Mouse (Mus musculus) MEL (cell line): Measurements from ENCODE around the gene Wdr77.

Source experiments
- CTCF ChIP-seq, 3 experiments: IDR thresholded peaks in 2 of 3; conservative IDR thresholded peaks in 1 of 3; 2 replicates each; pipeline ENCODE4 v1.5.1; 2011 to 2012; ENCODE audit warnings: low read length in 3 of 3, low read depth in 2 of 3, mild to moderate bottlenecking in 2 of 3, improper control_type of control experiment in 1 of 3, inconsistent platforms in 1 of 3, mixed read lengths in 1 of 3, moderate library complexity in 1 of 3; ENCODE audit not compliant: control insufficient read depth in 1 of 3, insufficient read depth in 1 of 3, poor library complexity in 1 of 3, severe bottlenecking in 1 of 3
- EP300 ChIP-seq, 2 experiments: IDR thresholded peaks; 2 replicates each; pipeline ENCODE4 v1.6.1; 2011; ENCODE audit warnings: improper control_type of control experiment in 2 of 2, low read length in 2 of 2, low read depth in 1 of 2, mild to moderate bottlenecking in 1 of 2
- GABPA ChIP-seq: IDR thresholded peaks from 2 replicates; pipeline ENCODE4 v1.6.1; 2012; ENCODE audit warnings: low read depth, mild to moderate bottlenecking, inconsistent platforms, low read length, improper control_type of control experiment, moderate library complexity
- MAFK ChIP-seq: IDR thresholded peaks from 2 replicates; pipeline ENCODE4 v1.6.1; 2011; ENCODE audit warnings: low read depth, mild to moderate bottlenecking, low read length, improper control_type of control experiment, borderline replicate concordance
- MAX ChIP-seq: IDR thresholded peaks from 2 replicates; pipeline ENCODE4 v1.6.1; 2011; ENCODE audit warnings: low read length, improper control_type of control experiment
- MYC ChIP-seq: IDR thresholded peaks from 2 replicates; pipeline ENCODE4 v1.6.1; 2011; ENCODE audit warnings: low read depth, mild to moderate bottlenecking, low read length, improper control_type of control experiment, moderate library complexity
- POLR2A ChIP-seq, 2 experiments: IDR thresholded peaks; 2 replicates each; pipeline ENCODE4 v1.6.1; 2011 to 2012; ENCODE audit warnings: low read length in 2 of 2, mild to moderate bottlenecking in 2 of 2, control low read depth in 1 of 2, improper control_type of control experiment in 1 of 2, low read depth in 1 of 2, moderate library complexity in 1 of 2; ENCODE audit not compliant: control insufficient read depth in 1 of 2, insufficient read depth in 1 of 2, poor library complexity in 1 of 2
- RAD21 ChIP-seq: IDR thresholded peaks from 2 replicates; pipeline ENCODE4 v1.6.1; 2011; ENCODE audit warnings: mild to moderate bottlenecking, low read depth, low read length, improper control_type of control experiment
- RCOR1 ChIP-seq: IDR thresholded peaks from 2 replicates; pipeline ENCODE4 v1.6.1; 2012; ENCODE audit warnings: low read depth, mild to moderate bottlenecking, inconsistent platforms, low read length, improper control_type of control experiment

GRCm38 (mm10) chr3:106014546-106014945 is 55.4 kb downstream of the Wdr77 start, which contains the start of gene Pifo:
- TF ChIP-seq POLR2A (IDR thresholded peaks at IDR 0.05; ENCODE audit: control insufficient read depth in 1 of 2, insufficient read depth in 1 of 2, low read depth in 1 of 2, low read length in 2 of 2, poor library complexity in 1 of 2) (no peak), CTCF (IDR thresholded peaks at IDR 0.05 in 2 of 3, conservative IDR thresholded peaks at IDR 0.05 in 1 of 3; ENCODE audit: control insufficient read depth in 1 of 3, insufficient read depth in 1 of 3, low read depth in 2 of 3, low read length in 3 of 3, poor library complexity in 1 of 3, severe bottlenecking in 1 of 3) (no peak), MAFK (no peak), MAX (no peak), RAD21 (no peak), MYC (no peak), GABPA (no peak), EP300 (IDR thresholded peaks at IDR 0.05; ENCODE audit: low read depth in 1 of 2, low read length in 2 of 2) (no peak), RCOR1 (no peak)
